Mouse (Mus musculus) hindbrain, embryonic 14.5 days (tissue): Measurements from ENCODE around the gene Spats2l. TPM values are rescaled to one million over a fixed set of nuclear protein-coding genes. Genes with fewer than 3 reads are reported as not detected.

Experiments used
- ATAC-seq: fragments of 200-750 bp; cut with Nextera tagmentation; 2 replicates; pipeline ENCODE4 v1.8.0; 2017; ENCODE audit warnings: moderate number of reproducible peaks, mild to moderate bottlenecking, moderate TSS enrichment, moderate library complexity; ENCODE audit not compliant: low FRiP score
- DNase-seq: peaks from one replicate; pipeline ENCODE4 v3.0.0-alpha.2; 2015; ENCODE audit warnings: low spot score
- H3K27ac ChIP-seq: fragments of 300-500 bp; sonication (generic); 2 replicates; pipeline ENCODE4 v1.5.1; 2014; ENCODE audit warnings: mild to moderate bottlenecking, moderate library complexity
- H3K27me3 ChIP-seq: fragments of 300-500 bp; sonication (generic); 2 replicates; pipeline ENCODE4 v1.6.1; 2014; ENCODE audit warnings: mild to moderate bottlenecking, low read length, mixed read lengths; ENCODE audit not compliant: control insufficient read depth, insufficient read depth
- H3K36me3 ChIP-seq: fragments of 300-500 bp; sonication (generic); replicated peaks from 2 replicates; pipeline ENCODE4 v1.6.1; 2014; ENCODE audit not compliant: control insufficient read depth, insufficient read depth
- H3K4me1 ChIP-seq: fragments of 300-500 bp; sonication (generic); replicated peaks from 2 replicates; pipeline ENCODE4 v1.6.1; 2014; ENCODE audit warnings: antibody characterized with exemption, low read length, mixed read lengths; ENCODE audit not compliant: control insufficient read depth, insufficient read depth
- H3K4me2 ChIP-seq: fragments of 300-500 bp; sonication (generic); replicated peaks from 2 replicates; pipeline ENCODE4 v1.6.1; 2014; ENCODE audit warnings: mild to moderate bottlenecking, moderate library complexity
- H3K4me3 ChIP-seq: fragments of 300-500 bp; sonication (generic); replicated peaks from 2 replicates; pipeline ENCODE4 v1.5.1; 2014; ENCODE audit warnings: mild to moderate bottlenecking, low read length
- H3K9ac ChIP-seq: fragments of 300-500 bp; sonication (generic); 2 replicates; pipeline ENCODE4 v1.6.1; 2014
- H3K9me3 ChIP-seq: fragments of 300-500 bp; sonication (generic); 2 replicates; pipeline ENCODE4 v1.6.1; 2016; ENCODE audit warnings: low read length; ENCODE audit not compliant: control insufficient read depth
- WGBS: fragments of 180-500 bp; shearing (Covaris S2); extraction: QIAGEN DNeasy Blood & Tissue Kit; methylation state at CpG from one replicate; pipeline ENCODE4 v1.1.7; 2014; 5-methylcytosine and 5-hydroxymethylcytosine counted together
- polyA plus RNA-seq: library from polyadenylated mRNA; unstranded; fragments of >200 nt; fragmentation: Nextera tagmentation; extraction: Ambion mirVana; gene quantifications from 2 replicates; pipeline ENCODE4 v1.2.1, GENCODE M21; 2014

Spats2l gene
- polyA plus RNA-seq, 1 experiment from 2014 or later, result 83.2 TPM

- ATAC-seq (no peak), DNase-seq (no peak)
- Histone ChIP-seq H3K36me3 (peaks cover 39% of the 10 kb centered on the region), H3K4me1 (peaks cover 7% of the 10 kb centered on the region; the same call in 1 of the 2 replicates), H3K27me3 (no peaks in the 10 kb centered on the region), H3K27ac (no peak overlapping the region), H3K9ac (no peak overlapping the region), H3K4me2 (no peak overlapping the region), H3K4me3 (no peak overlapping the region), H3K9me3 (no peaks in the 10 kb centered on the region)
- whole genome bisulfite sequencing, result 45% methylated on average over 11 of the region's 11 CpGs
Measured at GRCm38 (mm10) chr1:57941734-57942133, 167.8 kb downstream of the Spats2l start.

GRCm38 (mm10) chr1:57942215-57942614 is 168.3 kb downstream of the Spats2l start:
- Histone ChIP-seq H3K4me3 (no peak overlapping the region), H3K27me3 (no peaks in the 10 kb centered on the region), H3K36me3 (peaks cover 39% of the 10 kb centered on the region), H3K4me2 (no peak overlapping the region), H3K27ac (no peak overlapping the region), H3K9ac (no peak overlapping the region), H3K4me1 (peaks cover 7% of the 10 kb centered on the region; the same call in 1 of the 2 replicates), H3K9me3 (no peaks in the 10 kb centered on the region)
- 58% methylated on average over 6 of the region's 6 CpGs for WGBS
- ATAC-seq, result no peak
- no peak for DNase-seq

GRCm38 (mm10) chr1:57947552-57948347 is 173.8 kb downstream of the Spats2l start:
- no peaks in the 10 kb centered on the region for H3K9me3 ChIP-seq
- H3K4me1 ChIP-seq, result no peaks in the 10 kb centered on the region
- no peak overlapping the region for H3K27ac ChIP-seq
- 34% methylated on average over 2 of the region's 2 CpGs for WGBS
- H3K4me3 ChIP-seq, result no peak overlapping the region
- no peak overlapping the region for H3K9ac ChIP-seq
- ATAC-seq (no peak), DNase-seq (no peak)
- peaks cover 24% of the 10 kb centered on the region for H3K36me3 ChIP-seq
- no peak overlapping the region for H3K4me2 ChIP-seq
- no peaks in the 10 kb centered on the region for H3K27me3 ChIP-seq

GRCm38 (mm10) chr1:57949195-57949594 is 175.2 kb downstream of the Spats2l start:
- H3K9ac ChIP-seq, result no peak overlapping the region
- H3K4me1 ChIP-seq, result no peaks in the 10 kb centered on the region
- H3K4me2 ChIP-seq, result no peak overlapping the region
- peaks cover 20% of the 10 kb centered on the region for H3K36me3 ChIP-seq
- ATAC-seq, result no peak
- WGBS, result 3% methylated on average over 1 of the region's 1 CpGs
- no peaks in the 10 kb centered on the region for H3K27me3 ChIP-seq
- no peaks in the 10 kb centered on the region for H3K9me3 ChIP-seq
- DNase-seq, result peak; percentile 61
- H3K4me3 ChIP-seq, result no peak overlapping the region
- H3K27ac ChIP-seq, result no peak overlapping the region

GRCm38 (mm10) chr1:57949716-57950115 is 175.8 kb downstream of the Spats2l start:
- no peak for ATAC-seq
- no peak overlapping the region for H3K4me2 ChIP-seq
- H3K4me1 ChIP-seq, result no peaks in the 10 kb centered on the region
- H3K27me3 ChIP-seq, result no peaks in the 10 kb centered on the region
- no peak overlapping the region for H3K9ac ChIP-seq
- H3K27ac ChIP-seq, result no peak overlapping the region
- no peaks in the 10 kb centered on the region for H3K9me3 ChIP-seq
- no peak for DNase-seq
- WGBS, result 70% methylated on average over 5 of the region's 5 CpGs
- H3K36me3 ChIP-seq, result peaks cover 21% of the 10 kb centered on the region
- H3K4me3 ChIP-seq, result no peak overlapping the region

- Histone ChIP-seq H3K4me1 (no peaks in the 10 kb centered on the region), H3K4me2 (no peak overlapping the region), H3K9me3 (no peaks in the 10 kb centered on the region), H3K27ac (no peak overlapping the region), H3K9ac (no peak overlapping the region), H3K27me3 (no peaks in the 10 kb centered on the region), H3K36me3 (peaks cover 28% of the 10 kb centered on the region), H3K4me3 (no peak overlapping the region)
- 94% methylated on average over 4 of the region's 4 CpGs for WGBS
- ATAC-seq, result no peak
- DNase-seq, result no peak
Measured at GRCm38 (mm10) chr1:57952509-57952908, 178.5 kb downstream of the Spats2l start.

GRCm38 (mm10) chr1:57953586-57954375 is 179.8 kb downstream of the Spats2l start:
- H3K4me2 ChIP-seq, result no peak overlapping the region
- no peaks in the 10 kb centered on the region for H3K27me3 ChIP-seq
- ATAC-seq, result no peak
- peaks cover 32% of the 10 kb centered on the region for H3K36me3 ChIP-seq
- no peak for DNase-seq
- H3K4me3 ChIP-seq, result no peak overlapping the region
- no peak overlapping the region for H3K27ac ChIP-seq
- H3K4me1 ChIP-seq, result no peaks in the 10 kb centered on the region
- no peak overlapping the region for H3K9ac ChIP-seq
- no peaks in the 10 kb centered on the region for H3K9me3 ChIP-seq
- WGBS, result 89% methylated on average over 16 of the region's 16 CpGs

GRCm38 (mm10) chr1:57954376-57954765 is 180.4 kb downstream of the Spats2l start:
- Histone ChIP-seq H3K36me3 (peaks cover 36% of the 10 kb centered on the region), H3K4me2 (no peak overlapping the region), H3K27ac (no peak overlapping the region), H3K4me1 (no peaks in the 10 kb centered on the region), H3K4me3 (no peak overlapping the region), H3K9ac (no peak overlapping the region), H3K27me3 (no peaks in the 10 kb centered on the region), H3K9me3 (no peaks in the 10 kb centered on the region)
- 93% methylated on average over 5 of the region's 5 CpGs for WGBS
- no peak for ATAC-seq
- DNase-seq, result no peak

- Histone ChIP-seq H3K4me3 (no peak overlapping the region), H3K27me3 (no peaks in the 10 kb centered on the region), H3K9ac (no peak overlapping the region), H3K4me2 (no peak overlapping the region), H3K36me3 (peaks cover 38% of the 10 kb centered on the region), H3K27ac (no peak overlapping the region), H3K9me3 (no peaks in the 10 kb centered on the region), H3K4me1 (no peaks in the 10 kb centered on the region)
- ATAC-seq (no peak), DNase-seq (no peak)
- 97% methylated on average over 1 of the region's 1 CpGs for WGBS
Measured at GRCm38 (mm10) chr1:57955774-57956173, 181.8 kb downstream of the Spats2l start.
